In the genomic region with DNA sequence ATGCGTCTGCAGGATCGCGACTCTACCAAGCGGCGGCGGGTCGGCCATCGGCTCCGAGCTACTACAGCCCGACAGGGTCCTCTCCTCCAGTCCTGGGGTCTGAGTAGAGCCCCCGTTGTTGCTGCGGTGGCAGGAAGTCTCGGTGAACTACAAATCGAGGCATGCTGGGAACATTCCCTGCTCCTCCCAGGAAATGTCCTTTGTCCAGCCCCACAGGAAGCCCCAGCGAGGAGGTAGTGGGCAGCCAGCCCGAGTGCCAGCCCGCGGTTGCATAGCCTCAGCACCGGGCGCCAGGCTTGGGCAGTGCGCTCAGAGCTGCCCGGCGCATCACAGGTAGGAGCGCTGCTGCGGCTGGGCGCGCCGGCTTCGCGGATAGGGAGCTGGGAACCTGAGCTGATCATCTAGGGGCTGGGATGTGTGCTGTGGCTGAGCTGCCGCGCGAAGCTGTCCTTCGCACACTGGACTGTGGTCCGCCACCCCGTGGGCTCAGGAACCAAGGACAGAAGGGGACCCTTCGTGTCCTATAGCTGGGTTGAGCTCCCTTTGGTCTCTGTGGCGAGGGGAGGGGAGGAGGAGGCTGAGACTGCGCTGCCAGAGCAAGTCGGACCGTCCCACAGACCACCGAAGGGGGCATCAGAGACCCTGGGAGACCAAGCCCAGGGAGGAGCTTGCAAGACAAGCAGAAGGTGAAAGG, we compare ENCODE assay signal across 8 mouse cellular contexts. TPM values are rescaled to one million over a fixed set of nuclear protein-coding genes. Genes with fewer than 3 reads are reported as not detected.
DNase-seq lines count a peak whose midpoint lies in the region; ATAC-seq lines count a peak whose summit lies in the region.

A gene (plus strand): TSS at position 216 of the 694 bp plus-strand sequence.

- peak within 1 kb of the TSS; percentile 83 for H3K9ac ChIP-seq in intestine, embryonic 14.5 days (ENCODE audit: low read length)

- H3K4me1 ChIP-seq in intestine, embryonic 14.5 days (replicated peaks; ENCODE audit: control insufficient read depth, insufficient read depth, low read length), result peaks cover 17% of the 10 kb centered on the region

- no peaks in the 10 kb centered on the region for H3K79me2 ChIP-seq in macrophage (ENCODE audit: inconsistent target)

- H3K9me3 ChIP-seq in intestine, embryonic 14.5 days (ENCODE audit: control insufficient read depth, low read length), result no peaks in the 10 kb centered on the region

- peak within 1 kb of the TSS; percentile 95 for H3K4me3 ChIP-seq in intestine, embryonic 14.5 days (ENCODE audit: low read depth, low read length)
- peak within 1 kb of the TSS; percentile 20; the same call in 1 of the 2 replicates for H3K4me3 ChIP-seq in macrophage (ENCODE audit: inconsistent target)

- WGBS in intestine, embryonic 14.5 days, result under 1% methylated on average over 42 of the region's 42 CpGs
- WGBS in macrophage (ENCODE audit: missing documents), result 1% methylated on average over 39 of the region's 42 CpGs

- intact Hi-C loops in gastrocnemius, postnatal 36 days (cut with DNase I), result loop anchor here (5.0 kb wide), 1 partner anchor 45 kb away; no protein-coding TSS in a partner anchor

- ATAC-seq in intestine, embryonic 14.5 days (replicated peaks; ENCODE audit: low FRiP score, low TSS enrichment, low read depth), result peak; percentile 89

- peak within 1 kb of the TSS; percentile 69 for H3K27ac ChIP-seq in intestine, embryonic 14.5 days (ENCODE audit: low read depth)
- no peak within 1 kb of the TSS for H3K27ac ChIP-seq in macrophage

- no peaks in the 10 kb centered on the region for H3K36me3 ChIP-seq in intestine, embryonic 14.5 days (ENCODE audit: control insufficient read depth, insufficient read depth, low read length)
- no peaks in the 10 kb centered on the region for H3K36me3 ChIP-seq in macrophage (ENCODE audit: inconsistent target)

- peak within 1 kb of the TSS; percentile 98 for H3K4me2 ChIP-seq in intestine, embryonic 14.5 days (ENCODE audit: low read length)

- DNase-seq in adrenal gland, postnatal 14 days, result peak; percentile 89
- peak; percentile 89 for DNase-seq in embryo, embryonic 10.5 days (ENCODE audit: low spot score)
- peak; percentile 60 to 68 for DNase-seq in gastrocnemius, postnatal 36 days
- peak; percentile 88 for DNase-seq in intestine, embryonic 14.5 days (ENCODE audit: low spot score)
- DNase-seq in left cerebral cortex, adult 8-10 months (ENCODE audit: low spot score in 2 of 2), result peak; percentile 63 to 76
- peak; percentile 78 to 87 for DNase-seq in right cerebral cortex, adult 2 months (ENCODE audit: low spot score in 2 of 2)
- DNase-seq in spleen, postnatal 4 days (ENCODE audit: low spot score in 2 of 2), result no peak

- no peaks in the 10 kb centered on the region for H3K27me3 ChIP-seq in intestine, embryonic 14.5 days (replicated peaks; ENCODE audit: control insufficient read depth, insufficient read depth, low read length)

RNA-seq across cellular contexts. Expression of the gene that starts here (rescaled TPM):
- total RNA-seq in adrenal gland, postnatal 14 days (2021), result 3.4 and 4.3 TPM in 2 replicates
- total RNA-seq in gastrocnemius, postnatal 36 days (2021), result under 1 TPM; 0.37 to 0.46 TPM
- polyA plus RNA-seq in intestine, embryonic 14.5 days (2014; fragmentation: Nextera tagmentation; extraction: Ambion mirVana), result 9.9 and 11.5 TPM in 2 replicates
- total RNA-seq in left cerebral cortex, adult 8-10 months (2022), result 10 to 100 TPM; 26.9 to 30.8 (median 27.6) TPM
- total RNA-seq in macrophage (2018; cell fraction: chromatin; rRNA removed), result 10 to 100 TPM in 3 of 26 experiments, 1 to 10 TPM in 11, under 1 TPM in 12; 0.37 to 15.3 (median 1.8) TPM
- total RNA-seq in macrophage (2018; cell fraction: cytosol; rRNA removed), result 1 to 10 TPM in 2 of 26 experiments, under 1 TPM in 24; 0.03 to 2.0 (median 0.21) TPM
- 1 to 10 TPM in 12 of 26 experiments, under 1 TPM in 10, not detected in 4; 0.13 to 7.2 (median 1.2) TPM for total RNA-seq in macrophage (2018; cell fraction: nucleus; rRNA removed)
- polyA plus RNA-seq in macrophage (2018), result 0.20 to 1.1 TPM (median 0.27 TPM) in 3 replicates

Comparison
In these comparisons a context has a peak if more than half of its experiments do, and no peak if none do; other contexts are left out.
1. Peak in DNase-seq in gastrocnemius, postnatal 36 days; RNA of the gene not detected or under 1 TPM.
2. DNase-seq: peak in adrenal gland, postnatal 14 days (single experiment), embryo, embryonic 10.5 days (single experiment), intestine, embryonic 14.5 days (single experiment), left cerebral cortex, adult 8-10 months (2 of 2) and right cerebral cortex, adult 2 months (2 of 2); none in spleen, postnatal 4 days (0 of 2).